ENCODE assay signal across 17 mouse cellular contexts in genomic region chr5:33731051-33731450, GRCm38 (mm10). TPM values are rescaled to one million over a fixed set of nuclear protein-coding genes. Genes with fewer than 3 reads are reported as not detected.
DNase-seq lines count a peak whose midpoint lies in the region; ATAC-seq and TF ChIP-seq lines count a peak whose summit lies in the region.
"Had no signal": no experiment of that assay in that cellular context is flagged by ENCODE, and none has a peak within 500 bp of the region (broad histone marks: within the 10 kb centered on the region; RNA-seq: fewer than 3 reads in every experiment).

No protein-coding gene starts in this region.

- peaks cover 6% of the 10 kb centered on the region; the same call in 1 of the 2 replicates for H3K4me1 ChIP-seq in midbrain, embryonic 11.5 days (ENCODE audit: control insufficient read depth, insufficient read depth, low read length)
- peaks cover 14% of the 10 kb centered on the region for H3K4me1 ChIP-seq in midbrain, embryonic 13.5 days (replicated peaks)
- no peaks in the 10 kb centered on the region for H3K4me1 ChIP-seq in cortical plate, adult 2 months (ENCODE audit: control insufficient read depth, insufficient read depth, low read length)
- H3K4me1 ChIP-seq in limb, embryonic 13.5 days: 0 out of 2 replicates have a peak, but pooled peaks cover 3% of the 10 kb centered on the region
- H3K4me1 ChIP-seq: heart, embryonic 13.5 days had no signal

- peaks cover 27% of the 10 kb centered on the region for H3K36me3 ChIP-seq in midbrain, embryonic 11.5 days (ENCODE audit: control insufficient read depth, insufficient read depth, low read length)
- H3K36me3 ChIP-seq in midbrain, embryonic 13.5 days: peaks cover 69% of the 10 kb centered on the region
- peaks cover 80% of the 10 kb centered on the region for H3K36me3 ChIP-seq in limb, embryonic 13.5 days

- H3K27ac ChIP-seq in midbrain, embryonic 11.5 days (ENCODE audit: low read depth, low read length): no peak overlapping the region
- H3K27ac ChIP-seq in midbrain, embryonic 13.5 days: no peak overlapping the region
- H3K27ac ChIP-seq in cortical plate, adult 2 months (ENCODE audit: insufficient read depth, low read length): no peak overlapping the region
- no peak overlapping the region for H3K27ac ChIP-seq in limb, embryonic 13.5 days
- H3K27ac ChIP-seq: embryonic facial prominence, embryonic 13.5 days; heart, embryonic 13.5 days; limb, embryonic 15.5 days had no signal

- peak; percentile 22 to 27 for DNase-seq in layer of hippocampus, postnatal 25 days (ENCODE audit: extremely low spot score in 1 of 2, low spot score in 1 of 2)
- DNase-seq in layer of hippocampus, postnatal 14 days (ENCODE audit: low spot score in 2 of 2): no peak
- peak; percentile 80 for DNase-seq in midbrain, embryonic 11.5 days (ENCODE audit: low spot score, missing footprints)
- DNase-seq in cerebellum, postnatal 25 days: no peak
- DNase-seq: cerebellum, postnatal 36 days; gastrocnemius, postnatal 25 days; kidney, adult 9 months; liver, postnatal 0 days; thymus, postnatal 36 days had no signal

- TF ChIP-seq POLR2A in cortical plate, adult 2 months (IDR thresholded peaks at IDR 0.05; ENCODE audit: extremely low read depth, insufficient read depth, low read length): no peak

- TF ChIP-seq CTCF in cortical plate, adult 2 months (IDR thresholded peaks at IDR 0.05; ENCODE audit: extremely low read depth, insufficient read depth, low read length): no peak

- no peak for ATAC-seq in midbrain, embryonic 11.5 days (ENCODE audit: low FRiP score)
- ATAC-seq in midbrain, embryonic 13.5 days: no peak
- no peak for ATAC-seq in limb, embryonic 13.5 days (ENCODE audit: low FRiP score, low read depth)
- ATAC-seq: CD4-positive, CD25-positive, alpha-beta regulatory T cell, adult 4 months; liver, postnatal 0 days had no signal

- H3K9me3 ChIP-seq in midbrain, embryonic 11.5 days (ENCODE audit: control insufficient read depth, low read length): no peaks in the 10 kb centered on the region
- H3K9me3 ChIP-seq in midbrain, embryonic 13.5 days: no peaks in the 10 kb centered on the region
- no peaks in the 10 kb centered on the region for H3K9me3 ChIP-seq in limb, embryonic 13.5 days
- H3K9me3 ChIP-seq: embryonic facial prominence, embryonic 13.5 days; heart, embryonic 13.5 days; limb, embryonic 15.5 days had no signal

- H3K4me2 ChIP-seq in midbrain, embryonic 11.5 days: no peak overlapping the region
- H3K4me2 ChIP-seq in midbrain, embryonic 13.5 days (replicated peaks): no peak overlapping the region
- H3K4me2 ChIP-seq in limb, embryonic 13.5 days (replicated peaks): 0 out of 2 replicates have a peak overlapping the region, but pooled peaks have one; percentile 21
- H3K4me2 ChIP-seq: embryonic facial prominence, embryonic 13.5 days; heart, embryonic 13.5 days; limb, embryonic 15.5 days had no signal

- no peak overlapping the region for H3K9ac ChIP-seq in midbrain, embryonic 11.5 days (ENCODE audit: low read length)
- H3K9ac ChIP-seq in midbrain, embryonic 13.5 days (replicated peaks): no peak overlapping the region
- no peak overlapping the region for H3K9ac ChIP-seq in limb, embryonic 13.5 days
- H3K9ac ChIP-seq: embryonic facial prominence, embryonic 13.5 days; heart, embryonic 13.5 days; liver, postnatal 0 days had no signal

- peaks cover 17% of the 10 kb centered on the region for H3K27me3 ChIP-seq in midbrain, embryonic 11.5 days (ENCODE audit: control insufficient read depth, insufficient read depth, low read length)
- H3K27me3 ChIP-seq in midbrain, embryonic 13.5 days: peaks cover 30% of the 10 kb centered on the region
- H3K27me3 ChIP-seq in limb, embryonic 13.5 days: peaks cover 20% of the 10 kb centered on the region
- H3K27me3 ChIP-seq: embryonic facial prominence, embryonic 13.5 days; limb, embryonic 15.5 days had no signal

- WGBS in midbrain, embryonic 11.5 days: 61% methylated on average over 21 of the region's 21 CpGs
- 63% methylated on average over 21 of the region's 21 CpGs for WGBS in midbrain, embryonic 13.5 days
- 44% methylated on average over 21 of the region's 21 CpGs for WGBS in limb, embryonic 13.5 days

- H3K4me3 ChIP-seq in midbrain, embryonic 11.5 days (ENCODE audit: low read depth, low read length): no peak overlapping the region
- H3K4me3 ChIP-seq in midbrain, embryonic 13.5 days (replicated peaks): no peak overlapping the region
- 0 out of 2 replicates have a peak overlapping the region, but pooled peaks have one; percentile 13 for H3K4me3 ChIP-seq in cortical plate, adult 2 months (ENCODE audit: insufficient read depth, low read length)
- H3K4me3 ChIP-seq in limb, embryonic 13.5 days: no peak overlapping the region
- H3K4me3 ChIP-seq: embryonic facial prominence, embryonic 13.5 days; heart, embryonic 13.5 days; limb, embryonic 15.5 days had no signal

RNA-seq across cellular contexts. Expression of gene Fgfr3, which starts 9.6 kb away (rescaled TPM):
- 100 to 1,000 TPM; 107 to 123 TPM for total RNA-seq in layer of hippocampus, postnatal 25 days (2021)
- 100 to 1,000 TPM; 137 to 159 TPM for total RNA-seq in layer of hippocampus, postnatal 14 days (2021)
- 61.8 and 68.0 TPM in 2 replicates for polyA plus RNA-seq in midbrain, embryonic 11.5 days (2014; fragmentation: Nextera tagmentation; extraction: Ambion mirVana)
- polyA plus RNA-seq in midbrain, embryonic 13.5 days (2015; fragmentation: Nextera tagmentation; extraction: Ambion mirVana): 38.3 and 45.9 TPM in 2 replicates
- 150 and 169 TPM in 2 replicates for polyA plus RNA-seq in cortical plate, adult 2 months (2012; rRNA removed)
- polyA plus RNA-seq in limb, embryonic 13.5 days (2015; fragmentation: Nextera tagmentation; extraction: Ambion mirVana): 39.1 and 40.7 TPM in 2 replicates
- total RNA-seq: neutrophil, adult 5-6 weeks had no signal
- polyA plus RNA-seq: CD4-positive, CD25-positive, alpha-beta regulatory T cell, adult 4 months had no signal

RNA-seq across cellular contexts. Expression of gene Letm1, which starts 51.6 kb away (rescaled TPM):
- 100 to 1,000 TPM in 1 of 2 experiments, 10 to 100 TPM in 1; 98.8 to 103 TPM for total RNA-seq in layer of hippocampus, postnatal 25 days (2021)
- 100 to 1,000 TPM in 1 of 2 experiments, 10 to 100 TPM in 1; 96.8 to 105 TPM for total RNA-seq in layer of hippocampus, postnatal 14 days (2021)
- polyA plus RNA-seq in midbrain, embryonic 11.5 days (2014; fragmentation: Nextera tagmentation; extraction: Ambion mirVana): 38.0 and 49.3 TPM in 2 replicates
- 52.3 and 58.7 TPM in 2 replicates for polyA plus RNA-seq in midbrain, embryonic 13.5 days (2015; fragmentation: Nextera tagmentation; extraction: Ambion mirVana)
- polyA plus RNA-seq in cortical plate, adult 2 months (2012; rRNA removed): 57.5 and 58.1 TPM in 2 replicates
- polyA plus RNA-seq in limb, embryonic 13.5 days (2015; fragmentation: Nextera tagmentation; extraction: Ambion mirVana): 43.6 and 48.2 TPM in 2 replicates

Comparison
In these comparisons a context has a peak if more than half of its experiments do, and no peak if none do; other contexts are left out.
1. DNase-seq: peak in layer of hippocampus, postnatal 25 days (2 of 2) and midbrain, embryonic 11.5 days (single experiment); none in layer of hippocampus, postnatal 14 days (0 of 2) and cerebellum, postnatal 25 days (0 of 2).